Mouse (Mus musculus): ENCODE data around the gene Sycn. TPM values are rescaled to one million over a fixed set of nuclear protein-coding genes. Genes with fewer than 3 reads are reported as not detected.
"Not testable (repeated sequence)": the region's sequence is repeated elsewhere in the genome, so short reads cannot be mapped to it uniquely, and the experiment has no call there.

The Sycn gene
- total RNA-seq (2021): not detected

DNA sequence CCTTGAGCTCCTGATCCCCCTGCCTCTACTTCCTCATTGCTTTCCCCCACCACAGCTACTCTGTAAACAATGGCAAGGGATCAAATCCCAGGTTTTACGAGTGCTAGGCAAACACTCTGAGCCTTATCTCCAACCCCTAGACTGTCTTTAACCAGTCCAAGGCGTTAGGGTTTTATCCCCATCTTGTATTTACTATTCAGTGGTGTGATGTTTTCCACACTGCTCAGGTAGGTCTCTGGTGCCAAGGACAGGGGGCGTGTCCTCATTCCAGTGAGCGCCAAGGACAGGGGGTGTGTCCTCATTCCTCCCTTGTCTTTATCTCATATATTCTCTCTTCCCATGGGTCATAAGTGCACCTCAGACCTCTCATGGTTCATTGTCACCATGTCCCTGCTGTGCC is at the start of gene Sycn:
Sycn (plus strand) TSS at position 360 of the 400 bp plus-strand sequence.
- no peak for DNase-seq
- intact Hi-C loops (cut with DNase I): no loop called here

DNA sequence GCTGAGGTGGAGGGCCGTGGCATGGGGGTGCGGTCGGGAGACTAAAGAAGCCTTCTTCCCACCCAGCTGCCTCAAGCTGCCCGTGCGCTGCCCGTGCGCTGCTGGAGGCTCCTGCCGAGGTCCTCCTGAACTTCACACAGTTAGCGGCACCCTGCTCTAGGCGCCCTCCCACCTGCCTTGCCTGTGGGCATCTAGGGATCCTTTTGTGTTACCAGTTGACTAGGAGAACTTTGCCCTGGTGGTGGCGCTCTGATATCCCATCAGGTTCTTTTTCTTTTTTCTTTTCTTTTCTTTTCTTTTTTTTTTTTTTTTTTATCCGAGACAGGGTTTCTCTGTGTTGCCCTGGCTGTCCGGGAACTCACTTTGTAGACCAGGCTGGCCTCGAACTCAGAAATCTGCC is 49.8 kb upstream of the Sycn start:
- no peak for DNase-seq
- intact Hi-C loops (cut with DNase I): loop anchor here (1.0 kb wide), 1 partner anchor 110 kb away; no protein-coding TSS in a partner anchor

DNA sequence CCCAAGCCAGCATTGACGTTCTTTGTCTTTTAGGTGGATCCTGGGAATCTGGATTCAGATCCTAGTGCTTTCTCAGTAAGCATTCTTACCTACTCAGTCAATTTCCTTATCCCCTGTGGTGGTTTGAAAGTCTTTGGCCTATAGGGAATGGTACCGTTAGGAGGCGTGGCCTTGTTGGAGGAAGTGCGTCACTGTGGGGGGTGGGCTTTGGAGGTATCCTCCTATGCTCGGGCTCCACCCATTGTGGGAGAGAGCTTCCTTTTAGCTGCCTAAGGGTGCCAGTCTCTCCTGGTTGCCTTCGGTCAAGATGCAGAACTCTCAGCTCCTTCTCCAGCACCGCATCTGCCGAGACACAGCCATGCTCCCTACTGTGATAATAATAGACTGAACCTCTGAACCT is 48.4 kb upstream of the Sycn start:
- intact Hi-C loops (cut with DNase I): no loop called here
- no peak for DNase-seq

DNA sequence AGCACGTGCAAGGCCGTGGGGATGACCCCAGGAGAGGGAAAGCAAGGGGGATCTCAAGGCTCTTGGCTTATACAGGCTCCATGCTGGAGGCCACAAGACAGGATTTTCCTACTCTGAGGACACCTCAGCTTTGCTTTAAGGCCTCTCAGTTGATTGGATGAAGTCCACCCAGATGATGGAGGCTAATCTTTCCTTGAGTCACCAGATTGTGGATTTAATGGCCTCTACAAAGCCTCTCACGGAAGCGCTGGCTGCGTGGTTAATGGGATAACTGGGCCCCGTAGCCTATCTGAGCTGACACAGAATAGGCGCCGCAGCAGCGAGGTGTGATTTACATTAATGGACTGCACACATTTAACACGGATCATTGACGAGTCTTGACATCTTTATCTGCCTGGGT is 45.3 kb upstream of the Sycn start:
- intact Hi-C loops (cut with DNase I): no loop called here
- no peak for DNase-seq

DNA sequence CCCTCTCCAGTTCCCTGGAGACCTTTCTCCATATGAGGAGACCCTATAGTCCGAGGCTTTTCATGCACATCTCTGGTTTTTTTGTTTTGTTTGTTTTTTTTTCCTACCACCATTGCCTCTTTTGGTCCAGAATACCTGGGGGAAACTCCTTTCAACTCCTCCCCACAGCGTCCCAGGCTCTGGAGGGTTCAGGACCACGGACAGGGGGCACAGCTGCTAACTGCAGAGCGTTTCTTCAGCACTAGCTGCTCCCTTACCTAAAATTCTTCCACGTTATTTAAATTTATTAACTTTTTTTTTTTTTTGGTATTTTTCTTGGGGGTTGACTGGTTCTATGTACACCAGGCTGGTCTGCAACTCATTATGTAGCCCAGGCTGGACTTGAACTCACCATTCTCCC is 35.1 kb upstream of the Sycn start:
- DNase-seq: peak; percentile 11 to 43
- intact Hi-C loops (cut with DNase I): no loop called here

DNA sequence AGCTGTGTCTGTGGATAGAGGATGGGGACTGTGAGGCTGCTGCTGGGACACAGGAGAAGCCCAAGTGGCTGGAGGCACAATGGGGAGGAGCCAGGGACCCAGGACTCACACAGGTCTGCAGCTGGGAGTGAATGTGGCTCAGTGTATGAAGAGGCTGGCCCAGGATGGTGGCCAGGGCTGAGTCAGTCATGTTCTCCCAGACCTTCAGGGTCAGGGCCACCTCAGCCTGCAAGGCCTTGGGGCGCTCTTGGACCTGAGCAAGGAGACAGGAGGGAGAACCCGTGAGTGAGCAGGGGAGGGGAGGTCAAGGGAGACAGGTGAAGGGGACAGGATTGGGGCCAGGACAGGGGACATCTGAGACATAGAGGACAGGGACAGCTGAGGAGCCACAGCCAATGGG is 31.6 kb upstream of the Sycn start:
- intact Hi-C loops (cut with DNase I); DNase-seq: not testable (repeated sequence)

DNA sequence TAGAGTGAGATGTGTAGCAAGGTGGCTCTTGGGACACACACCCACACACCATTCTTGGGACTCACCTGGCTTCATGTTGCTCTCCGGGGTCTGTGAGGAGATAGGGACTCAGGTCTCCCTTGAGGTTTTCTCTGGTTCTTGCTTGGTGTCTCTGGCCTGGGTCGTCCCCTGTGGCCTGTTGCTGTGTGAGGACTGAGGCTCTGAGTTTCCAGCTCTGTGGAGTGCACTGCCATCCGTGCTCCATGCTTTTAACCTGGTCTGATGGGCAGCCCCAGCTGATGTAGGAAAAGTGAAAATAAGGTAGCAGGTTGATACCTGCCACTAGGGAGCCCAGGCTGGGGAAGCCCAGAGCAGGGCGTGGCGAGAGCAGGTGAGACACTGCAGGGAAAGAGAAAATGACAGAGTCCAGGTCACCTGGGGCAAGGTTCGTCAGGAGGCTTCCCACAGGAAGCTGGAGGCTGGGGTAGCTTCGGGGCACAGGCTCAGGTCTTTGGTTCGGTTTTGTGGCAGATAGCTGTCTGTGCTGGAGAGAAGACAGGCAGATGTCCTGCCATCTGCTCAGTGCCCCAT is 30.2 kb upstream of the Sycn start, which contains the start of gene Ifnl2:
Ifnl2 (minus strand) TSS at position 51 of the 570 bp plus-strand sequence.
- not testable (repeated sequence) for DNase-seq

DNA sequence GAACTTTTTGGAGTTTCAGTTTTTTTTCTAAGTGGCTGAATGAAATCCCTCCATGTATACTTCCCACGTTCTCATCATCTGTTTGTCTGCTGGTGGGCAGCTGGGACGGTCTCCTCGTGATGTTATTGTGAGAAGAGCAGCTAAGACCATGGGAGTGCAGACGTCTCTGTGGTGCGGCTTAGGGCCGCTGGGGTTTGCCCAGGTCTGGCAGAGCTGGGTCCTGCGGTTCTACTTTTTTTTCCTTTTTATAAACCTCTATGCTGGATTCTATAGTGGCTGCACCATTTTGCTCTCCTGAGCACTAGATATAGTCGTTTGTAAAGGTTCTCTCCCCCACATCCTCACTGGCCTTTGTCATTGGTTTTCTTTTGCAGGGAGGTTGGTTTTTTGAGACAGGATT is 29.2 kb upstream of the Sycn start:
- no peak for DNase-seq
- intact Hi-C loops (cut with DNase I): no loop called here

More for the DNA sequence above, 30.2 kb upstream of the Sycn start, which contains the start of gene Ifnl2:
- intact Hi-C loops (cut with DNase I): not testable (repeated sequence)

DNA sequence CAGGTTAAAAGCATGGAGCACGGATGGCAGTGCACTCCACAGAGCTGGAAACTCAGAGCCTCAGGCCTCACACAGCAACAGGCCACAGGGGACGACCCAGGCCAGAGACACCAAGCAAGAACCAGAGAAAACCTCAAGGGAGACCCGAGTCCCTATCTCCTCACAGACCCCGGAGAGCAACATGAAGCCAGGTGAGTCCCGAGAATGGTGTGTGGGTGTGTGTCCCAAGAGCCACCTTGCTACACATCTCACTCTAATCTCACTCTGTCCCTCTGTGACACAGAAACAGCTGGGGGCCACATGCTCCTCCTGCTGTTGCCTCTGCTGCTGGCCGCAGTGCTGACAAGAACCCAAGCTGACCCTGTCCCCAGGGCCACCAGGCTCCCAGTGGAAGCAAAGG is 18.1 kb upstream of the Sycn start, which contains the start of gene Ifnl3:
Ifnl3 (plus strand) TSS at position 301 of the 400 bp plus-strand sequence.
- intact Hi-C loops (cut with DNase I); DNase-seq: not testable (repeated sequence)

DNA sequence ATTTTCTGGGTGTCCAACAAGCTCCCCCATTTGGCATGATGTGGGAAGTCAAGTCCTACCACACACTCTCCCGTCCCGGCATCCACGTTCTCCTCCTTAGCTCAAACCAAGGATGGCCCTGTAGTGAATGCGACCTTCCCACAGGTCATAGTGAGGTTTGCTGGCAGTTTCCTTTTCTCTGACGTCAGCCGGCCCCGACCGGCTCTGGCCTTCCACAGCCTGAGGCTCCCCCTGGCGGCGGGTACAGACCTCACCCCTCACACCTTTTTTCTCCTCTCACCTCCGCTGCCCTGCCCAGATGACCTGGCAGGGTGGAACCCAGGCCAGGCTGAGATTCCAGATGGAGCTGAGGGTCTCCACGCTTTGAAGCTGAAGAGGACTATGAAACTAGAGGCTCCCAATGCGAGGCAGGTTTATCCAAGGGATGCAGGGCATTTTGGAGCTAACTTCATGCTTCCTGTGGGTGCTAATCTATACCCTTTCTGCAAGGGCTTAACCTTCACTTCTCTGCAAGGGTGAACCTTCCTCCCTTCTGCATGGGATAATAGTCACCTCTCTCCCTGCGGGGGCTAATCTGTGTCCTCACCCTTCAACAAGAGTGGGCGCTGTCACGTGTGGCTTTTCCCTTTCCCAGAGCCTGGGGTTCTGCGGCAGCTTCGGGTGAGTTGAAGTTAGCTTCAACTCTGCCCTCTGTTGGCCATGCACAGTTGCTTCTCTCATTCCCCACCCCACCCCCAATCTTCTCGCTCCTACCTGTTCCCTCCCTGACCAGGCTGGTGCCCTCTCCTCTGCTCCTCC is 12.6 kb upstream of the Sycn start:
- intact Hi-C loops (cut with DNase I): loop anchor here (2.0 kb wide), 1 partner anchor 81 kb away; no protein-coding TSS in a partner anchor
- peak; percentile 81 to 89 for DNase-seq

DNA sequence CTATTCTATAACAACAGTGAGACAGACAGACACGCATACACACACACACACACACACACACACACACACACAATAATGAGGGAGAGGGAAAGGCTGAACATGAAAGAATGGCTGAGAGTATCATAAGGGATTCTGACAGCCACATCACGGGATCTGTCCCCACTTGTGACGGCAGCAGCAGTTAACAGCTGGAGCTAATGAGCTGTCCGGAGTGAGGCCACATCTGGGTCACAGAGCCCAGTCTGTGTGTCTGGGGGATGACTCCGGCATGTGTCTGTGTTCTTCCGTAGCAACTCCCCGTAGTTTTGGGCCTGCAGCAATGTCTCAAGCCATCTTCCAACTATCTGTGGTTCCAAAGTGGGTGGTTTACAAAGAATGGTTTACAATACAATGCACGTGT is 8.7 kb upstream of the Sycn start:
- intact Hi-C loops (cut with DNase I): loop anchor here (5.0 kb wide), 1 partner anchor 70 kb away; no protein-coding TSS in a partner anchor
- no peak for DNase-seq

DNA sequence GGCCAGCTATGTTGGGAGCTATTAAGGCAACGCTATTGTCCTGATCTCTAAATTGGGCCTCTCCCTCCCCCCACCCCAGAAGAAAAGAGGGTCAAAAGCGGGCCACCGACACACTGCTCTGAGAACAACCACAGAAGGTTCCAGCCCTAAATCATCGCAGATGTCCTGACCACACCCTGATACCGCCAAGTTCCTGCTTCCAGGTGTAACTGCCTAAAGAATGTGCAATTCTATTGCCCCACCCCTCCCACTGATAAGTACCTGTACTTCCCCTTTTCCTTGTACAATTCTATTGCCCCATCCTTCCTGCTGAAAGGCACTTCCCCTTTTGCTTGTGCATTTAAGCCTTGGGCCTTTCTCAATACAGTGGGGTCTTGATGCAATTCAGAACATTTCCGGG is 1.8 kb upstream of the Sycn start:
- intact Hi-C loops (cut with DNase I); DNase-seq: not testable (repeated sequence)

DNA sequence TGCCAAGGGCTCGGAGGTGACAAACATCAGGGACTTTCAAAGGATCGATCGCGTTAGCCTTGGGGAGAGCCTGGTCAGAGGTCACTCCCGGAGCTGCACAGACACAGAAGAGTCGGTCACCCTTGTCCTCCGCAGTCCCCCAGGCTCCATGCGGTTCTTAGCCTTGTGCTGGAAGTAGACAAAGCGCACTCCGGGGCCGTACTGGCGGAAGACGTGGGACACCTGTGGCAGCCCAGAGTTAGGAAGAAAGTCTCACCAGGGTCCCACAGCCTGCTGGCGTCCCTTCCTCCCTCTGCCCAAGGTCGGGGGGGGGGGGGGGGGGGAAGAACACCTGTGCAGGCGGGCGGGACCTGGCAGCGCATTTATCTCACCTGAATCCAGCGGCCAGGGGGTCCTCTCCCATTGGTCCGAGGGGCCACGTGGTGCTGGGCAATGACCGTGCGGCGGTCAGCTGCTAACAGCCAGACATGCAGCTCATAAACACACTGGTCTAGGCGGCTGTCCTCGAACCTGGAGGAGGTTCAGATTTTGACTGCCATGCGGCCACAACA is 3.4 kb downstream of the Sycn start:
- no peak for DNase-seq
- intact Hi-C loops (cut with DNase I): no loop called here

DNA sequence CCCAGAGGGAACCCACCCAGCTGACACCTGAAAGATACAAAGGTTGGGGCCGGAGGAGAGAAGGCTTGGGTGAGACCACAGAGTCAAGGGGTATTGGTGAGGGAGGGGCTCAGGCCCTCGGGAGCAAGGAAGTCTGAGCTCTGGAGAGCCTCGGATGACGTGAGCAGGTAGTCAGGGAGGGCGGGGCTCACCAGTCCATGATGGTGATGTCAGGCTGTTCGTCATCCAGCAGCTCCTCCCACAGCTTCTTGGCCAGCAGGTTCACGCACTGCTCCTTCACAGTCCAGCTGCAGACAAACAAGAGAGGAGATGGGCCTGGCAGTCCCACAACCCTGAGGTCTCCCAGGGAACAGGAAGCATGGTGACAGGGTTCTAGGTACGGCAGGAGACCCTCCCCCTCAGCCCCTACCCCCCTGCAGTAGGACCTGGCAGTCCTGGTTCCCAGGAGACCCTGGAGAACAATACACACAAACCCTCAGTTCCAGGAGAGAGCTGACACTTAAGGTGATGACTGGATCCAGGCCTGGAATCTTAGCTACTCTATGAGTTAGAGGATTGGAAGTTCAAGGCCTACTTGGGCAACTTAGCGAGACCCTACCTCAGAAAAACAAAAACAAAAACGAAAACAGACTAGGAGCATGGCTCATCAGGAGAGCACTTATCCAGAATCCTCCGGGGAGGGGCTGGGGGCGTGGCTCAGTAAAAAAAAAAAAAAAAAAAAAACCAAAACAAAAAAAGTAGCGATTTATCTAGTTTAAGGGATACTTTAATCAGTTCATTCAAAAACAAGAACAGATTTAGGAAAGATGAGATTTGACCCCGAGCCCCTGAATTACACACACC is 4.6 kb downstream of the Sycn start:
- DNase-seq: no peak
- intact Hi-C loops (cut with DNase I): no loop called here

DNA sequence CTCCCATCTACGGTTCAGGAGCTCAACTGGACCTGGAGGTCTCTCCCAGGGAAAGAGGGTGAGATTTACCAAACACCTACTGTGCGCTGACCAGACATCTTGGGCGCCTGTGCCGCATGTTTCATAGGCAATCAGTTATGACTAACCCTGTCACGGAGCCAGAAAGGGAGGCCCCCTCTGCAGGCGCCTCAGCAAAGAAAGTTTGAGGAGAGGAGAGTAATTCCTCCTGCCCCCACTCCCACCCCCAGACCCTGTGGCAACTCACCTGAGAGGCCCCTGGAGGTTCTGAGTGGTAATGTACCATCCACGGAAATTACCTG is 5.2 kb downstream of the Sycn start:
- intact Hi-C loops (cut with DNase I): no loop called here
- no peak for DNase-seq

DNA sequence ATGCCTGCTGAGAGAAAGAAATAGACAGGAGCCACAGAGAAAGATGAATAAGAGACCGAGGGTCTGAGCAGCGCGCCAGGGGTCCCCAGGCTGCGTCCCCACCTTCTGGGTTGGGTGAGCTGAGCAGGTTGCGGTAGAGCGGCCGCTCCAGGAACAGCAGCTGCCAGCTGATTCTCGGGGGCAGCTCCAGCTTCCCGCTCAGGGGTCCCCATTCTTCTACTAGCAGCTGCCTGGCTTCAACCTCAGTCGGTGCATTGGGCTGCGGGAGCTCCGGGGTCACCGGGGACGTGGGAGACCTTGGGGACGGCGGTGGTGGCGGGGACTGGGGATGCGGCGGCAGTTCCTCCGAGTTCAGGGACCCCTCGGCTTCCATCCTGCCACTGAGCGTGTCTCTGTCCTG is 6.0 kb downstream of the Sycn start:
- intact Hi-C loops (cut with DNase I): no loop called here
- no peak for DNase-seq

DNA sequence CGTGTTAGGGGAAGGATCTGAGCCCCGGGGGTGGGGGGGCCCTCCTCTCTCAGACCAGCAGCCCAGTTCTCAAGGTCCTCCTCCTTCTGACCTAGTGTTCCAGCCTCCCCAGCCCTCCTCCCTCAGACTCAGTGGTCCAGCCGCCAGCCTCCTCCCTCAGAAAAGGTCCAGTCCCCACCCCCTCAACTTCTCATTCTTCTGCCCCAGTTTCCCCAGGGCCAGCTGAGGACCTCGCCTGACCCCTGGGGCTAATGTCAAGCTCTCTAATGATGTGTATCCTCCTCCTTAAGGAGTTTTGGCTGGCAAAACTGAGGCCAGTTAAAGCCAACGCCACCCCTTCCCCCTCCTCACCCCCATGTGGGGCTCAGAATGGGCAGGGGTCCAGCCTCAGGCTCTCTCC is 6.5 kb downstream of the Sycn start, which contains the start of gene Nccrp1:
Nccrp1 (minus strand) TSS at position 101 of the 400 bp plus-strand sequence.
- DNase-seq: no peak
- intact Hi-C loops (cut with DNase I): no loop called here

DNA sequence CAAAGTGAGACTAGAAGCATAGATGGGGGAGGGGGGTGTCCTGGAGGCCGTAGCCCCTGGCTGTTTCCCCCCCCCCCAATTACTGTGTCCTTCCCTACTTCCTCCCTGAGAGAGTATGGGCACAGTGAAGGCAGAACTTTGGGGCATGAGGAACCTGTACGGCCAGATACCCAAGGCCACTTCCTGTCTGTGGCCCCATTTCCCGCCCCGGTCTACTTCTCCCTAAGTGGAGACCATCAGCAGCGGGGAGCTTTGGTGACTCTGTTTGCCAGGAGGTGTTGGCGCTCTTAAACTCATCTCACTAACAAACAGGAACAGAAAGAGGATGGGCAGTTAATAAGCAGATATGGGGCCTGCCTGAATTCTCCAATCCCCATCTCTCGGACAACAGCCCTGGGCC is 6.9 kb downstream of the Sycn start:
- DNase-seq: no peak
- intact Hi-C loops (cut with DNase I): no loop called here

DNA sequence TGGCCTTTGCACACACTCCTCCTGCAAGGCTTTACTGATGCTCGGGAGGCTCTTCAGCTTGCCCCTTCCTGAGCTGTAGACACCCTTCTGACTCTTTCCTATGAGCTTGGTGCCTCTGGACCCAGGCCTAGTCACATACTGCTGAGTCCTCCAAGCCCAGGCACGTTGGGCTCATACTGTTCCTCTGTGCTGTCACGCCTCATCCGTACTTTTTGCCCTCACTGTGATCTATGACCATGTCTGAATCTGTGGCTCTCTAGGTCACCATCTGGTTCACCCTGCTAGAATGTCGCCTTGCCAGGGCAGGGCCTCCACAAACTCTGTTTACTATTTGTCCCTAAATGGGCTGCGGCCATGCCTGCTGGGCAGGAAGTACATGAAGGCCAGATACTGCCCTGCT is 12.4 kb downstream of the Sycn start:
- DNase-seq: no peak
- intact Hi-C loops (cut with DNase I): no loop called here

DNA sequence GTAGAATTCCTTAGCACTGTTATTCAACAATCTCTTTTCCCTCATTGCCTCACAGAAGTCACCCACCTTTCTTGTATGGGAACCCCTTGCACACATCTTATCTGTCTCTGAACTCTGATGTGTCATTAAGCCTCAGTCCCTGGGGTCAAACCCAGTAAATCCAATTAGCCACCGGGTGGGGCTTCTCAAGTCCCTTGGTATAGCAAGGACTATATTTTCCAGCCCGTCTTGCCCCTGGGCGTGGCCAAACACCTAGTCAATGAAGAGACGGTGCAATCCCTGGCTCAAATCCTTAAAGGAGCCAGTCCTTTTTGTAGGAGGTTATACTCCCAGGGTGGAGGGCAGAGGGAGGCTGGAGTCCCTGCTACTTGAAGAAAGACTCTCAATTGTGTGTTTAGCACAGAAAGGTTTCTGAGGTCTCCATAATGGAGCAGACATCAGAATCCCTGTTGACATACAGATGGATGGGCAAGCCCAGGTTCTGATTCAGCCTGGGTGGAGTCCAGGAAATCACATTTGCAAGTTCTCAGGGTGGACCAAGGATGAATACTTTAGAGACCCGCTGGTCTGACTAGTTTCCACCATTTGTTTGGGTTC is 15.4 kb downstream of the Sycn start:
- intact Hi-C loops (cut with DNase I): no loop called here
- DNase-seq: no peak

DNA sequence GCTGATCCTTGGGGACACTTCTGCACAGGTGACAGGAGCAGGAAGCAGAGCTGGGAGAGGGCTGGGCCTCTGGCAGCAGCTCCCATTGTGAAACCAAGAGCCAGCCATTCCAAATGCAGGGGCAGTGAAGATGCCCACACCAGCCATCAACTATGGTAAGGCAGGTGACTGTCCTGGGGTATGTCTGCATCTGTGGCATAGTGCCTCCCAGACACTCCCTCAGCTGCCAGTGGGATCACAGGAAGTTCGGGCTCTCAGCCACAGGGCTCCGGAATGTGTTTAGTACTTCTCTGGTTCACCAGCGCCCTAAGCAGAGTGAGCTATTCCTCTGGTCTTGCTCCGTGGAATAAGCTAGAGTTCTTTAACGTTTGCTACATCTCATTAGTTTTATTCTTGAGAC is 16.4 kb downstream of the Sycn start:
- no peak for DNase-seq
- intact Hi-C loops (cut with DNase I): no loop called here
